Mouse (Mus musculus) stomach, postnatal 0 days (tissue): ENCODE measurements around the gene Cers5. TPM values are rescaled to one million over a fixed set of nuclear protein-coding genes. Genes with fewer than 3 reads are reported as not detected.
A peak's percentile ranks its signal among the peaks of the same experiment; 100 is the strongest.

Experiments used
- ATAC-seq: fragments of 200-750 bp; cut with Nextera tagmentation; 2 replicates; pipeline ENCODE4 v1.8.0; 2017; ENCODE audit not compliant: low FRiP score, low TSS enrichment
- DNase-seq: peaks from one replicate; pipeline ENCODE4 v3.0.0-alpha.2; 2016; ENCODE audit warnings: low spot score
- H3K27ac ChIP-seq: fragments of 300-500 bp; sonication (generic); replicated peaks from 2 replicates; pipeline ENCODE4 v1.5.1; 2014; ENCODE audit warnings: mild to moderate bottlenecking, control low read depth
- H3K27me3 ChIP-seq: fragments of 300-500 bp; sonication (generic); 2 replicates; pipeline ENCODE4 v1.6.1; 2014; ENCODE audit warnings: low read length; ENCODE audit not compliant: control insufficient read depth, insufficient read depth
- H3K36me3 ChIP-seq: fragments of 300-500 bp; sonication (generic); 2 replicates; pipeline ENCODE4 v1.6.1; 2014; ENCODE audit warnings: low read length, mixed read lengths; ENCODE audit not compliant: control insufficient read depth, insufficient read depth
- H3K4me1 ChIP-seq: fragments of 300-500 bp; sonication (generic); replicated peaks from 2 replicates; pipeline ENCODE4 v1.6.1; 2014; ENCODE audit warnings: antibody characterized with exemption; ENCODE audit not compliant: control insufficient read depth, insufficient read depth
- H3K4me2 ChIP-seq: fragments of 300-500 bp; sonication (generic); replicated peaks from 2 replicates; pipeline ENCODE4 v1.6.1; 2014; ENCODE audit warnings: low read depth, mild to moderate bottlenecking, control low read depth, moderate library complexity
- H3K4me3 ChIP-seq: fragments of 300-500 bp; sonication (generic); 2 replicates; pipeline ENCODE4 v1.5.1; 2014; ENCODE audit warnings: low read depth, low read length, control low read depth
- H3K9ac ChIP-seq: fragments of 300-500 bp; sonication (generic); 2 replicates; pipeline ENCODE4 v1.6.1; 2014; ENCODE audit warnings: mild to moderate bottlenecking, low read length, control low read depth, mixed read lengths
- H3K9me3 ChIP-seq: fragments of 300-500 bp; sonication (generic); 2 replicates; pipeline ENCODE4 v1.6.1; 2016; ENCODE audit warnings: low read length; ENCODE audit not compliant: control insufficient read depth
- CTCF ChIP-seq: IDR thresholded peaks from 2 replicates; pipeline ENCODE4 v1.5.1; 2016; ENCODE audit warnings: antibody characterized with exemption, low read depth, mild to moderate bottlenecking, moderate library complexity
- EP300 ChIP-seq: optimal IDR thresholded peaks from 2 replicates; pipeline ENCODE3; 2016; ENCODE audit warnings: antibody characterized with exemption
- WGBS: fragments of 180-500 bp; shearing (Covaris S2); extraction: QIAGEN DNeasy Blood & Tissue Kit; methylation state at CpG from one replicate; pipeline ENCODE4 v1.1.7; 2014; 5-methylcytosine and 5-hydroxymethylcytosine counted together
- polyA plus RNA-seq: library from polyadenylated mRNA; unstranded; fragments of >200 nt; fragmentation: Nextera tagmentation; extraction: Ambion mirVana; gene quantifications from 2 replicates; pipeline ENCODE4 v1.2.1, GENCODE M21; 2015

The Cers5 gene
- polyA plus RNA-seq, 1 experiment from 2014 or later, result 32.2 TPM

GRCm38 (mm10) chr15:99688712-99689111, 84.0 kb downstream of the Cers5 start:
- Histone ChIP-seq H3K4me3 (no peak overlapping the region), H3K9ac (no peak overlapping the region), H3K9me3 (no peaks in the 10 kb centered on the region), H3K4me2 (no peak overlapping the region), H3K27me3 (no peaks in the 10 kb centered on the region), H3K4me1 (no peaks in the 10 kb centered on the region), H3K36me3 (no peaks in the 10 kb centered on the region), H3K27ac (no peak overlapping the region)
- no peak for TF ChIP-seq EP300
- TF ChIP-seq CTCF, result peak; percentile 96
- WGBS, result 3% methylated on average over 4 of the region's 4 CpGs
- peak; percentile 57 for DNase-seq
- ATAC-seq, result peak; percentile 59; the same call in 1 of the 2 replicates

Other genes with a start within 250 kb of the Cers5 start
- 0.62 and 0.81 TPM in 2 replicates for gene Faim2, start 244.7 kb downstream of the Cers5 start, polyA plus RNA-seq
- gene Aqp2, start 193.8 kb downstream of the Cers5 start, polyA plus RNA-seq, result not detected in 2 replicates
- gene Aqp5, start 182.1 kb downstream of the Cers5 start, polyA plus RNA-seq, result 0.72 and 1.9 TPM in 2 replicates
- not detected in 2 replicates for gene Aqp6, start 171.5 kb downstream of the Cers5 start, polyA plus RNA-seq
- 29.8 and 35.9 TPM in 2 replicates for gene Racgap1, start 121.2 kb downstream of the Cers5 start, polyA plus RNA-seq
- 1.0 and 1.2 TPM in 2 replicates for gene Asic1, start 102.5 kb downstream of the Cers5 start, polyA plus RNA-seq
- gene Smarcd1, start 70.8 kb downstream of the Cers5 start, polyA plus RNA-seq, result 10.9 and 11.6 TPM in 2 replicates
- 1.0 and 2.5 TPM in 2 replicates for gene Gm17349, start 67.4 kb downstream of the Cers5 start, polyA plus RNA-seq
- gene Gpd1, start 55.4 kb downstream of the Cers5 start, polyA plus RNA-seq, result 6.8 and 7.9 TPM in 2 replicates
- 199 and 206 TPM in 2 replicates for gene Cox14, start 47.3 kb downstream of the Cers5 start, polyA plus RNA-seq
- gene Lima1, start 102.6 kb upstream of the Cers5 start, polyA plus RNA-seq, result 70.1 and 77.1 TPM in 2 replicates
- 0.06 TPM in 1 of 2 replicates, not detected in the other for gene Fam186a, start 194.2 kb upstream of the Cers5 start, polyA plus RNA-seq
- 18.9 and 21.3 TPM in 2 replicates for gene Larp4, start 197.2 kb upstream of the Cers5 start, polyA plus RNA-seq